Mouse (Mus musculus): Measurements from ENCODE around the gene Nbas. TPM values are rescaled to one million over a fixed set of nuclear protein-coding genes. Genes with fewer than 3 reads are reported as not detected.

Nbas gene
- polyA plus RNA-seq, 1 experiment from 2014 or later: 16.9 TPM

GRCm38 (mm10) chr12:13589021-13589420, 320.1 kb downstream of the Nbas start:
- Histone ChIP-seq H3K9me3 (ENCODE audit: control insufficient read depth, low read length) (no peaks in the 10 kb centered on the region), H3K36me3 (ENCODE audit: control insufficient read depth, insufficient read depth, low read length) (peaks cover 4% of the 10 kb centered on the region; the same call in 1 of the 2 replicates), H3K27ac (ENCODE audit: low read length) (no peak overlapping the region), H3K4me1 (ENCODE audit: control insufficient read depth, insufficient read depth, low read length) (no peaks in the 10 kb centered on the region), H3K9ac (ENCODE audit: low read depth, low read length) (no peak overlapping the region), H3K27me3 (replicated peaks; ENCODE audit: control insufficient read depth, insufficient read depth, low read length) (no peaks in the 10 kb centered on the region), H3K4me2 (ENCODE audit: low read depth, low read length) (no peak overlapping the region), H3K4me3 (ENCODE audit: low read length) (no peak overlapping the region)
- 89% methylated on average over 5 of the region's 5 CpGs for WGBS
- ATAC-seq: no peak

- Histone ChIP-seq H3K36me3 (ENCODE audit: control insufficient read depth, insufficient read depth, low read length) (no peaks in the 10 kb centered on the region), H3K9ac (ENCODE audit: low read depth, low read length) (no peak overlapping the region), H3K4me2 (ENCODE audit: low read depth, low read length) (no peak overlapping the region), H3K4me1 (ENCODE audit: control insufficient read depth, insufficient read depth, low read length) (no peaks in the 10 kb centered on the region), H3K27me3 (replicated peaks; ENCODE audit: control insufficient read depth, insufficient read depth, low read length) (no peaks in the 10 kb centered on the region), H3K27ac (ENCODE audit: low read length) (no peak overlapping the region), H3K4me3 (ENCODE audit: low read length) (no peak overlapping the region), H3K9me3 (ENCODE audit: control insufficient read depth, low read length) (no peaks in the 10 kb centered on the region)
- 67% methylated on average over 9 of the region's 9 CpGs for WGBS
- no peak for ATAC-seq
These were observed 326.0 kb downstream of the Nbas start for GRCm38 (mm10) chr12:13594746-13595469.

- no peak for ATAC-seq
- Histone ChIP-seq H3K27me3 (replicated peaks; ENCODE audit: control insufficient read depth, insufficient read depth, low read length) (no peaks in the 10 kb centered on the region), H3K36me3 (ENCODE audit: control insufficient read depth, insufficient read depth, low read length) (no peaks in the 10 kb centered on the region), H3K27ac (ENCODE audit: low read length) (no peak overlapping the region), H3K4me2 (ENCODE audit: low read depth, low read length) (no peak overlapping the region), H3K9ac (ENCODE audit: low read depth, low read length) (no peak overlapping the region), H3K9me3 (ENCODE audit: control insufficient read depth, low read length) (no peaks in the 10 kb centered on the region), H3K4me1 (ENCODE audit: control insufficient read depth, insufficient read depth, low read length) (no peaks in the 10 kb centered on the region), H3K4me3 (ENCODE audit: low read length) (no peak overlapping the region)
- 88% methylated on average over 2 of the region's 2 CpGs for WGBS
These were observed 328.1 kb downstream of the Nbas start for GRCm38 (mm10) chr12:13597026-13597425.

- H3K9me3 ChIP-seq (ENCODE audit: control insufficient read depth, low read length): no peaks in the 10 kb centered on the region
- ATAC-seq: no peak
- WGBS: 45% methylated on average over 4 of the region's 4 CpGs
- H3K27ac ChIP-seq (ENCODE audit: low read length): no peak overlapping the region
- no peaks in the 10 kb centered on the region for H3K4me1 ChIP-seq (ENCODE audit: control insufficient read depth, insufficient read depth, low read length)
- H3K9ac ChIP-seq (ENCODE audit: low read depth, low read length): no peak overlapping the region
- H3K4me3 ChIP-seq (ENCODE audit: low read length): no peak overlapping the region
- H3K36me3 ChIP-seq (ENCODE audit: control insufficient read depth, insufficient read depth, low read length): no peaks in the 10 kb centered on the region
- no peaks in the 10 kb centered on the region for H3K27me3 ChIP-seq (replicated peaks; ENCODE audit: control insufficient read depth, insufficient read depth, low read length)
- no peak overlapping the region for H3K4me2 ChIP-seq (ENCODE audit: low read depth, low read length)
These were observed 329.6 kb downstream of the Nbas start for GRCm38 (mm10) chr12:13598545-13598944.

- no peak overlapping the region for H3K9ac ChIP-seq (ENCODE audit: low read depth, low read length)
- H3K27me3 ChIP-seq (replicated peaks; ENCODE audit: control insufficient read depth, insufficient read depth, low read length): no peaks in the 10 kb centered on the region
These were observed 333.5 kb downstream of the Nbas start for GRCm38 (mm10) chr12:13602414-13602813.

GRCm38 (mm10) chr12:13607021-13607420, 338.1 kb downstream of the Nbas start:
- Histone ChIP-seq H3K4me3 (ENCODE audit: low read length) (no peak overlapping the region), H3K9ac (ENCODE audit: low read depth, low read length) (no peak overlapping the region), H3K9me3 (ENCODE audit: control insufficient read depth, low read length) (no peaks in the 10 kb centered on the region), H3K27ac (ENCODE audit: low read length) (no peak overlapping the region), H3K27me3 (replicated peaks; ENCODE audit: control insufficient read depth, insufficient read depth, low read length) (no peaks in the 10 kb centered on the region), H3K4me1 (ENCODE audit: control insufficient read depth, insufficient read depth, low read length) (no peaks in the 10 kb centered on the region), H3K4me2 (ENCODE audit: low read depth, low read length) (no peak overlapping the region), H3K36me3 (ENCODE audit: control insufficient read depth, insufficient read depth, low read length) (no peaks in the 10 kb centered on the region)
- WGBS: 77% methylated on average over 2 of the region's 2 CpGs
- ATAC-seq: no peak

More at GRCm38 (mm10) chr12:13602414-13602813, 333.5 kb downstream of the Nbas start:
- H3K4me2 ChIP-seq (ENCODE audit: low read depth, low read length): no peak overlapping the region
- no peaks in the 10 kb centered on the region for H3K4me1 ChIP-seq (ENCODE audit: control insufficient read depth, insufficient read depth, low read length)
- H3K36me3 ChIP-seq (ENCODE audit: control insufficient read depth, insufficient read depth, low read length): no peaks in the 10 kb centered on the region
- no peak overlapping the region for H3K4me3 ChIP-seq (ENCODE audit: low read length)
- ATAC-seq: no peak
- H3K27ac ChIP-seq (ENCODE audit: low read length): no peak overlapping the region
- no peaks in the 10 kb centered on the region for H3K9me3 ChIP-seq (ENCODE audit: control insufficient read depth, low read length)

- no peaks in the 10 kb centered on the region for H3K9me3 ChIP-seq (ENCODE audit: control insufficient read depth, low read length)
- no peaks in the 10 kb centered on the region for H3K4me1 ChIP-seq (ENCODE audit: control insufficient read depth, insufficient read depth, low read length)
- H3K36me3 ChIP-seq (ENCODE audit: control insufficient read depth, insufficient read depth, low read length): no peaks in the 10 kb centered on the region
- 70% methylated on average over 11 of the region's 11 CpGs for WGBS
- no peak for ATAC-seq
- no peak overlapping the region for H3K4me3 ChIP-seq (ENCODE audit: low read length)
- H3K9ac ChIP-seq (ENCODE audit: low read depth, low read length): no peak overlapping the region
- H3K4me2 ChIP-seq (ENCODE audit: low read depth, low read length): no peak overlapping the region
- H3K27ac ChIP-seq (ENCODE audit: low read length): no peak overlapping the region
- H3K27me3 ChIP-seq (replicated peaks; ENCODE audit: control insufficient read depth, insufficient read depth, low read length): no peaks in the 10 kb centered on the region
These were observed 340.1 kb downstream of the Nbas start for GRCm38 (mm10) chr12:13609027-13609426.

- ATAC-seq: no peak
- WGBS: 28% methylated on average over 2 of the region's 2 CpGs
These were observed 344.1 kb downstream of the Nbas start for GRCm38 (mm10) chr12:13613041-13613440.

GRCm38 (mm10) chr12:13615661-13616060, 346.7 kb downstream of the Nbas start:
- 84% methylated on average over 7 of the region's 7 CpGs for WGBS
- no peak for ATAC-seq

More at GRCm38 (mm10) chr12:13613041-13613440, 344.1 kb downstream of the Nbas start:
- no peaks in the 10 kb centered on the region for H3K27me3 ChIP-seq (replicated peaks; ENCODE audit: control insufficient read depth, insufficient read depth, low read length)
- H3K4me1 ChIP-seq (ENCODE audit: control insufficient read depth, insufficient read depth, low read length): no peaks in the 10 kb centered on the region
- H3K36me3 ChIP-seq (ENCODE audit: control insufficient read depth, insufficient read depth, low read length): no peaks in the 10 kb centered on the region
- no peak overlapping the region for H3K27ac ChIP-seq (ENCODE audit: low read length)
- H3K9me3 ChIP-seq (ENCODE audit: control insufficient read depth, low read length): no peaks in the 10 kb centered on the region
- no peak overlapping the region for H3K4me2 ChIP-seq (ENCODE audit: low read depth, low read length)
- no peak overlapping the region for H3K4me3 ChIP-seq (ENCODE audit: low read length)
- H3K9ac ChIP-seq (ENCODE audit: low read depth, low read length): no peak overlapping the region

More at GRCm38 (mm10) chr12:13615661-13616060, 346.7 kb downstream of the Nbas start:
- Histone ChIP-seq H3K27ac (ENCODE audit: low read length) (no peak overlapping the region), H3K9ac (ENCODE audit: low read depth, low read length) (no peak overlapping the region), H3K9me3 (ENCODE audit: control insufficient read depth, low read length) (no peaks in the 10 kb centered on the region), H3K4me1 (ENCODE audit: control insufficient read depth, insufficient read depth, low read length) (no peaks in the 10 kb centered on the region), H3K4me3 (ENCODE audit: low read length) (no peak overlapping the region), H3K4me2 (ENCODE audit: low read depth, low read length) (no peak overlapping the region), H3K27me3 (replicated peaks; ENCODE audit: control insufficient read depth, insufficient read depth, low read length) (no peaks in the 10 kb centered on the region), H3K36me3 (ENCODE audit: control insufficient read depth, insufficient read depth, low read length) (no peaks in the 10 kb centered on the region)

All from intestine, embryonic 16.5 days (tissue).